Mouse (Mus musculus) adrenal gland, postnatal 36 days (tissue): Measurements from ENCODE around the gene Cyb561d1. TPM values are rescaled to one million over a fixed set of nuclear protein-coding genes. Genes with fewer than 3 reads are reported as not detected.

Experiments used
- DNase-seq, 2 experiments: peaks; one replicate each; pipeline ENCODE4 v3.0.0; 2021; ENCODE audit warnings: mixed read lengths in 1 of 2
- total RNA-seq, 2 experiments: library from RNA; stranded (reverse); gene quantifications; 2 replicates each; pipeline ENCODE4 v1.2.3; 2021

The Cyb561d1 gene
- total RNA-seq, 2 experiments from 2014 or later: 6.5 to 7.7 TPM

GRCm38 (mm10) chr3:108203621-108204325 lies 2.8 kb upstream of the Cyb561d1 start:
- DNase-seq: peak; percentile 85 to 86

- DNase-seq: no peak
Observed at GRCm38 (mm10) chr3:108203212-108203611, 2.2 kb upstream of the Cyb561d1 start.

DNA sequence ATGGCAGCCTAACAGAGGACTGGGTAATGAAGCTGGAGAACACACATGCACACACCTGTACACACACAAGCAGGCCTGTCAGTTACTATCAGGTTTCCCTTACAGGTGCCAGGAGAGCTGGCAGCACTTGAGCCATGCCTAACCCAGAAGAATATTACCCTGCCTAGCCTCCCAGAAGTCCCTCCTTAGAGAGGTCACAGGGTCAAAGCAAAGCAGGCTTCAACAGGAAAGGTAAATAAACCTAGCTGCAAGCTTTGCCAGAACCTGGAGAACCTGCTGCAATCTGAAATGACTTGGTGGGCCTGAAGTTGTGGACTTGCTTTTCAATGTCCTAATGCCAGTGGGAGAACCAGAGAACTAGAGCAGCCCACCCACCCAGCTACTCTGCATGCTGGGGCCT lies 1.5 kb upstream of the Cyb561d1 start:
- no peak for DNase-seq

DNA sequence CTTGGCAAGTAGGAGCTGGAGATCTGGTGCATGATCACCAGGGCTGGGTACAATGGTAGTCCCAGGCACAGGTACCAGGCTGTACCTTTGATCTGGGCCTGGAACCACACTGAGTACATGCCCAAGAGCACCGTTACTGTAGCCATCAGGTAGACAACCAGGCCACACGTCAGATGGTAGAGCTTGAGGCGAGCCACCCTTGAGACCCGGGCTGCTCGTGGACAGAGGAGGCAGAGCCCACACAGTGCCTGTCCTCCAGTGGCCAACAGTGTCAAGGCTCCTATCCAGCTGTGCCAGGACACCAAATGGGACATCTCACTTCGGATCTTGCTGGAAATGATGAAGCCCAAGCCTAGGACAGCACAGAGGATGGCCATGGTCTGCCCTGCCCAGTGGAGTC lies 1.8 kb downstream of the Cyb561d1 start:
- no peak for DNase-seq

DNA sequence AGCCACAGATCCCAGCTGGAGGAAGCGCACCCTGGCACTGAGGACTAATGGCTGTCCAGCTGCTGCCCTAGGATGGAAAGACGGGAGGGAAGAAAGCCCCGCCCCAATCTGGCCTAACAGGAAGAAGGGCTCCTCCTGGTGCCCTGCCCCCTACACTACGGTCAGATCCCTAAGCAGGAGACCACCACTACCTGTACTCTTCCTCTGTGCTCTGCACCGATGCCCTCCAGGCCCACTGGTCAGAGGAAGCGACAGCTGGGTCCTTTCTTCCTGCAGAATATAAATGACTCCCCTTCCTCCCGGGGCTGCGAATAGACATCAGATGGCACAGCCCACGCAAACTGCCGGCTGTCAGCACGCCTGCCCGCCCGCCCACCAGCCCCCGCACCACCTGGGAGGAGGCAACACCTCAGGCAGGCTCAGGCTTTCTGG lies 3.9 kb downstream of the Cyb561d1 start:
- DNase-seq: peak; percentile 32 to 46

DNA sequence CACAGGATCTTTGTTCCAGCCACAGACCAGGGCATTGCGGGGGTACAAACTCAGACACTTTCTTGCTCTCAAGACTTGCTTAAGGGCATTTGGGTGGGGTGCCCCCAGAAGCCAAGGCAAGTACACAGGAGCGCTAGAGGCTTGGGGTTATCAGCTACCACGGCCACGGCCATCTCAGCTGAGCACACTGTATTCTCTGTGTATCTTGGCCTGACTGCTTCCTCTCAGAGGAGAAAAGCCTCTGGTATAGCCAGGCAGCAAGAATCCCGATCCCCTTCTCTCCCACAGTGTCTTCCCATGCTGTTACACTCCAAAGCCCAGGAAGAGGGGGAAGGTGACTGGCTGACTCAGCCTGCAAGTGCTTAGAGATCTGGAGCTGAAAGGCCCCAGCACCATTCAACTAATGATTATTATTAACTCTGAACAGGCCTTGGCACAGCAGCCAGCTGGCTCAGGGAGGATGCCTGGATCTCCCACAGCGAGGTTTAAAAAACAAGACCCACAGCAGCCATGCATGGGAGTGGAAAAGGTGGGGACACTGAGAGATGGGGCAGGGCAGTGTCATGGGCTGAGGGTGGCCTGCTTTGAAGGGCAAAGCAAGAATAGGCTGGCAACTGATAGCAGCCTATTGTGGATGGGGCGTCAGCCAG lies 4.9 kb downstream of the Cyb561d1 start:
- no peak for DNase-seq

GRCm38 (mm10) chr3:108195287-108195686 lies 5.7 kb downstream of the Cyb561d1 start:
- DNase-seq: no peak

DNA sequence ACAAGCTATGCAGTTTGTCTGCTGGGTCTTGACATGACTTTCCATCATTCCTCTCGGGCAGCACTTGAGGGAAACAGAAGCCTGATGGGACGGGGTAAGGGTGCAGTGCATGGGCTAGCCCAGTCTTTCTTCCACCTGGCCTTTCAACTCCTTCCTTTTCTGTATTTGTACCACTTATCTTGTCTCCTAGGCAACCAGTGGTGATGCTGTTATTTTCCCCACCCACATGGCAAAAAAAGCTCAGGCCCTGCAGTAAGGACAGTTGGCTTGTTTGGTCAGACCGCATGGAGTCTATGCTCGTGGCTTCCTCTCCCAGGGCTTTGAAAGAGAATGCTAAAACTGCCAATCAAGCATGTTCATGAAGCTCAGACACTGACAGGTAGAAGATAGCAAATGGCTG lies 7.3 kb downstream of the Cyb561d1 start:
- DNase-seq: no peak

DNA sequence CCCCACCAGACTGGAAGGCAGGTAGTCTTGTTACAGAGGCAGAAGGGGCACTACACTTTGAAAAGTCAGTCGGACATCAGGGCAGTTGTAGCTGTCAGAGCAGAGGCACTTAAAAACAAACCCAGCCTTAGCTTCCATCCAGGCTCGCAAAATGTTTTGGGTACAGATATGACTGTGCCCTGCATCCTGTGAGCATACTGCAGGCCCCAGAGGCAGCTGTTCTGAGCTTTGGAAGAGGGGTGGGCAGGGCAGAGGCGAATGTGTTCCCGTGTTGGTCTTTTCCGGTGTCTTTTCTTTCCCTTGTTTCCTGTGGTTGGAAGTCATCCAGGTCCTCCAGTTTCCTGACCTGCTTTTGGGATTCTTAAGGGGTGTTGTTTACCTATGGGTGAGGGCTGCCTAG lies 11.1 kb downstream of the Cyb561d1 start:
- DNase-seq: no peak

- DNase-seq: no peak
Observed at GRCm38 (mm10) chr3:108188716-108189490, 12.1 kb downstream of the Cyb561d1 start.

DNA sequence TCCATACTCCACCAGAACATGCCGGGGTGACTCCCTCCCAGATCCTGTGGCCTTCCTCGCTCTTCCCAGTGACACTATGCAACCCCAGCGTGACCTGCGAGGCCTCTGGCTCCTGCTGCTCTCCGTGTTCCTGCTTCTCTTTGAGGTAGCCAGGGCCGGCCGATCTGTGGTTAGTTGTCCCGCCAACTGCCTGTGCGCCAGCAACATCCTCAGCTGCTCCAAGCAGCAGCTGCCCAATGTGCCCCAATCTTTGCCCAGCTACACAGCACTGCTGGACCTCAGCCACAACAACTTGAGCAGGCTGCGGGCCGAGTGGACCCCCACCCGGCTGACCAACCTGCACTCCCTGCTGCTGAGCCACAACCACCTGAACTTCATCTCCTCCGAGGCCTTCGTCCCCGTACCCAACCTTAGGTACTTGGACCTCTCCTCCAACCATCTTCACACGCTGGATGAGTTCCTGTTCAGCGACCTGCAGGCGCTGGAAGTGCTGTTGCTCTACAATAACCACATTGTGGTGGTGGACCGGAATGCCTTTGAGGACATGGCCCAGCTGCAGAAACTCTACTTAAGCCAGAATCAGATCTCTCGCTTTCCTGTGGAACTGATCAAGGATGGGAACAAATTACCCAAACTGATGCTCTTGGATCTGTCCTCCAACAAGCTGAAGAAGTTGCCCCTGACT lies 13.8 kb downstream of the Cyb561d1 start:
- peak in 1 of 2 experiments; percentile 28 for DNase-seq

DNA sequence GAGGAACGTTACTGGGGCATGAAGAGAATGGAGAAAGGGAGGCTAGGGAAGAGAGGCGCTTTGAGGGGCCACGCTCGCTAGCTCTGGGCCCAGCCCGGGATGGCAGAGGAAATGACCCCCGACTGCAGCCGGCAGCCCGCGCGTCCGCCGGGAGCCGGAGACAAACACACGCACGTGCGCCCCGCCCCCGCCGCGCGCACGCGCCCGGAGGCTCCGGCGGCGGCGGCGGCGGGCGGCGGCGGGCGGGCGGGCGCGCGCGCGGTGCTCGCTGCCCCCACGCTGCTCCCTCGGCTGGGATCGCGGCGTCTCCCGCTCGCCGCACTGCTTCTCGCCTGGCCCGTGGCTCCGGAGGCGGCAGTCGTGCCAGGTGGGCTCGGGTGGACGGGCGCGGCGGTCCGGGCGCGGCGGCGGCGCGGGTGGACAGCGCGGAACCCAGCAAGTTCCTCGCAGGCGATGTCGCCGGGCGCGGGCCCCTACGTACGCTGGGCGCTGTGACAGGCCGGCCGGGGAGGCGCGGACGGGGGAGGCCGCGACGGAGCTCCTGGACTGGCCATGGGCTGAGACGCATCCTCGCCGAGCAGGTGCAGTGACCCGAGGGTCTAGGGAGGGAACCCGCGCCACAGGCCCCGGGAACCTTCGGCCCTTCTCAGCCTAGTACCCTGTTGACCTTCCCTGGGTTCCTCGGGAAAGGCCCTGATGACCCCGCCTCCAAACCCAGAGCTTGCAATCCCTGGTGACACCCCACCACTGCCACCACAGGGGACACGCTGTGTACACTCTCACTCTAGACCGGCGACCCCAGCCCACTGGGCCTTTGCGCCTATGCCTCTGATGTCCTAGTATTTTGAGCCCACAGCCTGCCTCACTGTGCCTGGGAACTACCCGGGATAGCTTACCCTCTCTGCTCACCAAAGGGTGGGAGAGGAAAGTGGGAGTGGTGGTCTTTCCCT lies 14.6 kb downstream of the Cyb561d1 start, which contains the start of gene Amigo1:
TSS of gene Amigo1 (plus strand) at position 238 of the 950 bp plus-strand sequence.
- peak; percentile 70 to 85 for DNase-seq

- DNase-seq: no peak
Observed at GRCm38 (mm10) chr3:108185460-108186097, 15.4 kb downstream of the Cyb561d1 start.

- DNase-seq: no peak
Observed at GRCm38 (mm10) chr3:108184742-108185141, 16.3 kb downstream of the Cyb561d1 start.

DNA sequence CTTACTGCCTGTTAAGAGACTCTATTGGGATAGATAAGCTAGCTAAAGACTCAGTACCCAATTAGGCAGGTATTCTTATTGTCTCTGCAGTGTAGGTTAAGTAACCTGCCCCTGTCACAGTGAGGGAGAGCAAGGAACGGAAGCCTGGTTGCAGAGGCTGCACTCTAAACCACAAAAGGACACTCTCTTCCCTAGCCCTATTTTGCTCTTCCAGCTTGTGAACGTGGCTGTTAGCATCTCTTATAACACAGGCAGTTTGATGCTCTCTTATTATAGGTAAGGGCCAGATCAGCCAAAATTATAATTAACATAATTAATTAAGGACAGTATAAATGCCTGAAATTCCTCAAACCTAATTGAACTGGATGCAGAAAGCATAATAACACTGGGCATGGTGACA lies 20.5 kb downstream of the Cyb561d1 start:
- no peak for DNase-seq

GRCm38 (mm10) chr3:108178756-108179715 lies 22.0 kb downstream of the Cyb561d1 start:
- no peak for DNase-seq

GRCm38 (mm10) chr3:108174672-108175531 lies 26.1 kb downstream of the Cyb561d1 start:
- peak; percentile 70 to 71 for DNase-seq

DNA sequence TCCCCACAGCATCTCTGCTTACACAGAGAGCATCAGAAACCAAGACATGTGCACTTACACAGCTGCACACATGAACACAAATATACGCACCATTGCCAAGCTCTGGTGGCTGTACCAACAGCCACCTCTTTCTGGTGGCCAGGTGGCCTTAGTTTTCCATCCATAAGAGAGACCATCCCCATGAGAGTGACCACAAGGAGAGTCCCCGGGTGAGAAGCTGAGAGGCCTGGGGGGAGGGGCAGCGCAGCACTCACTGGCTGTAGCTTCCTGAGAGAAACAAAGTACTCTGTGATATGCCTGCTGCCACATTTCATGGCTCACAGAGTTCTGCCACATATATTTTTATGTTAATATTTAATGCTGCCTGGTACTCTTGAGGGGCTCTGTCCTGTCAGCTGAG lies 31.8 kb downstream of the Cyb561d1 start:
- DNase-seq: no peak
